Mouse (Mus musculus) NIH3T3 (cell line): ENCODE measurements around the gene Heatr1.
A peak's percentile ranks its signal among the peaks of the same experiment; 100 is the strongest.

Experiments used
- DNase-seq: peaks from one replicate; pipeline ENCODE4 v3.0.0-alpha.2; 2012; ENCODE audit warnings: low read depth

The Heatr1 gene

DNA sequence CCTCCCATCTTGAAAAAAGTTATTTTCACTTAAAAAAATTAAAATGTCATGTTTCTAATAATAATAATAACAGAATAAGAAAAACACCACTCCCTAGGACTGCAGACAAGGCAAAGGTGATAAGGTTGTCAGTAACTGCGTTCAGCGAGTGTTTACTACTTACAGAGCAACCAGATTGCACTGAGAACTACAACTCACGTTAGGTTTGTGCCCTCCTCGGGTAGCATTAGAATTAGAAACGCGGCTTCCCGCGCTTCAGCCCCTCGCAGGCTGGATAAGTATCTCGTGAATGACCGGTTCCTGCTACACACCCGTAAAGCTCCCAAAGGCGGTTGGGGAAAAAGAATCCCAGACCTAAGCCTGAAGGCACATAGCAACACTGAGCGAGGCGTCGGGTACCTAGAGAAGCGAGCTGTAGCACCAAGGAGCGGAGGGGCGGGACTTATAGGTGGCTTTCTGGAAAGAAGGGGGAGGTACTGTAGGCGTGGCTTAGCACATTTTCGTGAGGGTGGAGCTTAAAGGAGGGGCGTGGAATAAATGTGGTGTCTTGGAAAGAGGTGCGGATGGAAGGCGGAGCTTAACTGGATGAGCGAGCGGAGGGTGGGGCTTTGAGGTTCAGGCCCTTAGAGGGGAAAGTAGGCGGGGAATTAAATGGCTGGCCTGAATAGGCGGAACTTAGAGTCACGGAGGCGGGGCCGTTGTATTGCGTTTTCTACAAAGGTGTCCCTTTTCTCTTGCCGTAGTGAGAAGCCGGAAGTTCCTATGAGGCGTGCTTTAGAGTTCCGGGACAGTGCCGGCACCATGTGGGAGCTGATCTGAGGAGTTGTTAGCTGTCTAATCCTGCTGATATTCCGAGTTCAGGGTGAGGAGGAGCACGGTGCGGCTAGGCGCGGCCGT is at the start of gene Heatr1:
Heatr1 (plus strand) TSS at position 419 of the 897 bp plus-strand sequence.
- DNase-seq = peak; percentile 97

GRCm38 (mm10) chr13:12346837-12347236 is 48.0 kb upstream of the Heatr1 start:
- DNase-seq = no peak

GRCm38 (mm10) chr13:12349197-12349824 is 45.5 kb upstream of the Heatr1 start:
- no peak for DNase-seq

DNA sequence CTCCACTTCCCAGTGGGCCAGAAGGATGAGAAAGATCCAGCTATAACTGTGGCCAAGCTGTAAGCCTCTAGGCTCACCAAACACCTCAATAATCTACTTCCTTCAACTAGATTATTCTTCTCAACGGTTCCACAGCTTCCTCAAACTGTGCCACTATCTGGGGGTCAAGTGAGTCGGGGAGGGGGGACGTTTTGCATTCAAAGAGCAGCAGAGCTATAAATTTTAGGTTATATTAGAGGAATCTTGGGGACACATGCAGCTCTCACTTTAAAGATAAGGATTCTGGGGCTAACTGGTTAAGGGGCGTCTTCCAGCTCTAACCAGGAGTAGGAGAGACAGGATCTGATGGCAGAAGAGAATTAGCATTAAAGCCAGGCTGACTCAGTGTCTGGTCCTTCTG is 38.6 kb upstream of the Heatr1 start:
- no peak for DNase-seq

DNA sequence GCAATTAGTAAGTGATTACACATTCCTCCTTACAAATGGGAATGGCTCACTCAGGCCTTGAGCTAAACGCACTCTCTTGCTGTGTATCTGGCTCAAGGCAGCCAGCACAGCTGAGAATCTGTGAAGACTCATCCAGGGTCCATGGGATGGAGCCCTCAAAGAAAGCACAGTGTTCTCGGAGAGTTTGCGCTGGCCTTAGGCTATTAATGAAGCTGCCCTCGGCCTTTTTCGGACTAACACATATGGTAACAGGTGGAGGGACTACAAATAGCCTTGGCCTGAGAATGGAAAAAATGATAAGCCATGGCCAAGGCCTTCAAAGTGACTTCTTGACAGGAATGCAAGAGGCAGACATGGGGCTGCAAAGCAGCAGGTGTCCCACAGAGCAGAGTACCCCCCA is 37.3 kb upstream of the Heatr1 start:
- no peak for DNase-seq

- DNase-seq = no peak
These were observed 33.3 kb upstream of the Heatr1 start for GRCm38 (mm10) chr13:12361486-12361885.

DNA sequence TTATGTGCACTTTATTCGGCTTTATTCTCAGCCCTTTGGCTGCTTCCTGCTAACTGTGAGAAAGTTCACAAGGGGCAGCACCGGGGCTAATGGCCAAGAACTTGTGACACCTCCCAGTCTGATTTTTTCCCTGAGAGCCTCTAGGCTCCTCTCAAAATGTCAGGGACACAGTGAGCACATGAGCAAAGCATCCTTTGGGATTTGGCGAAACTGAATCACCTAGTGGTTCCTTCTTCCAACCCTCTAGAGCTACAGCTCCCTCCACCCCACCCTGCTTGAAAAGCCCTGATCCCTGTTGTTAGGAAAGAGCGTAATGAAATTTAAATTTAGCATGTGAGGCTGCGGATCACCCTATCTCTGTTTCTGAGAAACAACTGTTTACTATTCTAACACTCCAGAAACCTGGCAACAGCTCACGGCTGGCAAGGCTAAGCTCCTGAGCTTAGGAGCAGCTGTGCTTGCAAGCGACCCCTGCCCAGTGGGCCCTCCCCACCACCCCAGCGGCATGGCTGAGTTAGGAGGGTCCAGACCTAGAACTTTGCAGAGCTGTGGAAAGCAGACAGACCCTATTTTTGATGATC is 25.7 kb upstream of the Heatr1 start:
- DNase-seq = no peak

GRCm38 (mm10) chr13:12369930-12370329 is 24.9 kb upstream of the Heatr1 start:
- DNase-seq = no peak

DNA sequence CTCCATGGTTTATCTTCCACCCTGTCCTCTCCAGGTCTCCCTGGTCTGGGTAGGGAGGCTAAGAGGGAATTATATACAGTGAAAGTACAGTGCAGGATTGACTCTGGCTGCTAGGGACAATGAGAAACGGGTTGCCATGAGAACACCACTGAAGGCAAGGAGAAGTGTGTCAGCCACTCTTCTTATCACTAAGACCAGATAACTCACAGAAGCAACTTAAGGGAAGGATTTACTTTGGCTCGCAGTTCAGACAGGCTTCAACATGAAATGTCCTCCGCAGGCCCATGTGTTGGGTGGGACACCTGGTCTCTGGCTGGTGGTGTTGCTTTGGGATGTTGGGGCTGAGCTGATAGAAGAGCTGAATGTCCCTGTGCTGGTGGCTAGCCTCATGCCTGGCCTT is 22.1 kb upstream of the Heatr1 start:
- DNase-seq = no peak

- no peak for DNase-seq
These were observed 18.0 kb upstream of the Heatr1 start for GRCm38 (mm10) chr13:12376778-12377177.

- no peak for DNase-seq
These were observed 10.0 kb upstream of the Heatr1 start for GRCm38 (mm10) chr13:12384796-12385195.

DNA sequence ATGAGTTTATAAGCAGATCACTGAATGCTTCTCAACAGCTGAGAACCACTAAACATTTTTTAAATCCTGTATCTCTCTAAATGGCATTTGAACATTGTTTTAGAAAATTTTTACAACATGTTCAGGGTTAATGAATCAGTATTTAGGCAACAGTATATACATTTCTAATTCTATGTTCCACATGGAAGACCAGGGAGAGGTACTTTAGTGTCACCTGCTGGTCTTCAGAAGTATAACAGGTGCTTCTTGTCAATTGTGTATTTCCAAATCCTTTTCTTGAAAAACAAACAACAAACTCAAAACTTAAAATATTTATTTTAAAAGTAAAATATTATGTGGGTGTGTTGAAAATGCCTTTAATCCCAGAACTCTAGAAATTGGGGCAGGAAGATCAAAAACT is 8.5 kb upstream of the Heatr1 start:
- DNase-seq = peak; percentile 68

- no peak for DNase-seq
These were observed 744 bp downstream of the Heatr1 start for GRCm38 (mm10) chr13:12395571-12395970.

- no peak for DNase-seq
These were observed 13.7 kb downstream of the Heatr1 start for GRCm38 (mm10) chr13:12408343-12409066.

- no peak for DNase-seq
These were observed 17.2 kb downstream of the Heatr1 start for GRCm38 (mm10) chr13:12412016-12412415.

GRCm38 (mm10) chr13:12420596-12420995 is 25.8 kb downstream of the Heatr1 start:
- no peak for DNase-seq

GRCm38 (mm10) chr13:12428556-12428955 is 33.7 kb downstream of the Heatr1 start:
- DNase-seq = no peak

DNA sequence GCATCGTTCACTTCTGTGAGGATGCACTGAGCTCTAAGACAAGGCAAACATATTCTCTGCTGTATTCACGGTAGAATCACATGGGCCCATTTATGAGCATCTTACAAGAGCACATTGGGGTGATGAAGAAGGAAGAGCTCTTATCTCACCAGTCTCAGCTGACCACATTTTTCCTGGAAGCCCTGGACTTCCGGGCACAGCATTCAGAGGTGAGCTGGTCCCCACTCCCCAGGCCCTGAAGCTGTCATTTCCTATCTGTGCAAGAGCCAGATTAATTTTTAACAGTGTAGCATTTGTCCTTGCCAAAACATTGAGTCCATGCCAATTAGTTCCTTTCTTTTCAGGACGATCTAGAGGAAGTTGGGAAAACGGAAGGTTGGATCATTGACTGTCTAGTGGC is 39.0 kb downstream of the Heatr1 start:
- no peak for DNase-seq

DNA sequence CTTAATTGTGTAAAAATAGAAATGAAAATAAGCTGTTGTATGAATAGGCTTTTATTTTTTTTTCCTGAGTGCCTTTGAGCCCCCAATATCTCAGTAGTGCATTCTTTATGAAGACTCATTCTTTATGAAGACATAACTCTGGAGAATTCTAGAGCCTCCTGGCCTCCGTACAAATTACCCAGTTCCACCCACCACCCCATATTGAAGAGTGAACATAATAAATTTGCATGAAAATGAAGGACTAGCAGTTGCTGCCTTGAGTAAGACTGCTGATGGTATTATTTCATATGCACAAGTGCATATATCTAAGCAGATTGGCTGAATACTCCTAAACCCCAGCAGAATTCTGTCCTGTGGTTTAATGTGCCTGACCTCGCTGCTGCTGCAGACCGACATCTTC is 44.8 kb downstream of the Heatr1 start:
- DNase-seq = no peak

DNA sequence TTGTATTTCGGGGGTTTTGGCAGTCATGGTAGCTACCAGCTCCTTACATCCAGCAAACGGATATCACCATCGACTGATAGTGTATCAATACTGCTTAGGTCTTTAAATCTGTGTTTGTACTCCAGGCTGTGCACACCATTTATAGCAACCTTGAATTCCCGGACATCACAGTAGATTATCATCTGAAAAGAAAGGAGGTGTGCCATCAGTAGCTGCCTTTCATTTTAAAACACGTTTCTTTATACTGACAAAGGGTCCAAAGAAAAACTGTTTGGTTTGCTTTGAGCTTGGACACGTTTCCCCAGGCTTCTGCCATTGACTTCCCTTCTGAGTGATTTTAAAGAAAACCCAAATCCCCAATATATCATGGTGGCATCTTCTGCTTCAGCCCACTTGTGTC is 46.0 kb downstream of the Heatr1 start:
- DNase-seq = no peak

DNA sequence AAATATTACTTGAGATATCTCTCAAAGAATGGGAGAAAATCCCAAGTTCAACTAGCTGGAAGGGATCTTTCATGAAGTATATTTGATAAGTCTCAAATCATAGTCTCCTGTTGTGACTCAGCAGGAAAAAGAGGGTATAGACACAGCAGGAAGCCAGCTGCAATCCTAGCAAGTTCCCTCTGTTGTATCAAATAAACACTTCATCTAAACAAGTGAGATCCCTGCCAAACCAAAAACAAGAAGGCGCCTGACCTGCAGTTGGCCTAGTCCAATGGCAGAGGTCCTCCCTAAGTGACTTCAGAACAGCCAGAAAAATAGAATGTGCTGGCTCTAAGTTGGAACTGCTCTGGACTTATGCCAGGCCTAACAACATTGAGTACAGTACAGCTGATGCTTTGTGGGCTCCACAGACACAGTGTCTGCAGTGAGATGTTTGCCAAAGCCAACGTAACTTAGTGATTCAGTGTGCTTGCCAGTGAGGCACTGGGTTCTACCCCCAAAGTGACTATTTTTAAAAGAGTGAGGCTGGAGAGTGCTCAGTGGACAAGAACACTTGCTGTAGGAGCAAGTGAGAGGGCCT is 47.3 kb downstream of the Heatr1 start:
- DNase-seq = peak; percentile 79

GRCm38 (mm10) chr13:12453150-12453549 is 58.3 kb downstream of the Heatr1 start:
- DNase-seq = no peak
